Mouse (Mus musculus): Measurements from ENCODE around the gene Cfap52. TPM values are rescaled to one million over a fixed set of nuclear protein-coding genes. Genes with fewer than 3 reads are reported as not detected.

The Cfap52 gene
- polyA plus RNA-seq, 1 experiment from 2014 or later = 0.76 TPM

- H3K4me1 ChIP-seq = peaks cover 8% of the 10 kb centered on the region; the same call in 1 of the 2 replicates
- H3K9ac ChIP-seq = no peak overlapping the region
- peaks cover 38% of the 10 kb centered on the region for H3K27me3 ChIP-seq
- H3K4me3 ChIP-seq = no peak overlapping the region
- H3K9me3 ChIP-seq = no peaks in the 10 kb centered on the region
- H3K27ac ChIP-seq = no peak overlapping the region
- H3K4me2 ChIP-seq (replicated peaks) = no peak overlapping the region
- no peak for ATAC-seq (ENCODE audit: low FRiP score, low read depth)
- WGBS = 94% methylated on average over 5 of the region's 5 CpGs
- H3K36me3 ChIP-seq = no peaks in the 10 kb centered on the region
These were observed 41.7 kb downstream of the Cfap52 start for GRCm38 (mm10) chr11:67923720-67924119.

DNA sequence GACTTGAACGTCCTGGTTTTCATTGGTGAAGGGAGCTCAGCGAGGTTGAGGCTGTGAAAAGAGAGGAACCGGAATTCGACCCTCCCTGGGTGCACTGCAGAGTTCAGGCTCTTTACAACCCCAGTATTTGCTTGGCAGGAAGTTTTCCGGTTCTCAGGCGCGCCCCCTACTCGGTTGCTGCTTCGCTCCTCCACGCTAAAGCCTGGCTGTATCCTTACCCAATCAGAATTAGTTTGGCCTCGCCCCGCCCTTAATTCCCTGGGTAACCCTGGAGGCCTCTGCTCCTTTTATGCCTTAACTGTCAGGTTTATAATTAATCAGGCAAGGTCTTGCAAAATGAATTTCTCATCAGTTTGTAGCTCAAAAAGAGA is 42.7 kb downstream of the Cfap52 start:
- peak; percentile 68 for ATAC-seq (ENCODE audit: low FRiP score, low read depth)

GRCm38 (mm10) chr11:67921827-67922754 is 43.4 kb downstream of the Cfap52 start, which contains the start of gene Usp43:
Gene Usp43 (minus strand): TSS chr11:67922153.
- no peak within 1 kb of the TSS; the same call in 1 of the 2 replicates for H3K27ac ChIP-seq
- H3K4me2 ChIP-seq (replicated peaks) = peak within 1 kb of the TSS; percentile 100
- WGBS = under 1% methylated on average over 52 of the region's 80 CpGs
- peaks cover 8% of the 10 kb centered on the region; the same call in 1 of the 2 replicates for H3K4me1 ChIP-seq
- H3K9ac ChIP-seq = peak within 1 kb of the TSS; percentile 70
- peaks cover 38% of the 10 kb centered on the region for H3K27me3 ChIP-seq
- H3K9me3 ChIP-seq = no peaks in the 10 kb centered on the region
- peak; percentile 46; the same call in 1 of the 2 replicates for ATAC-seq (ENCODE audit: low FRiP score, low read depth)
- H3K36me3 ChIP-seq = no peaks in the 10 kb centered on the region
- peak within 1 kb of the TSS; percentile 69 for H3K4me3 ChIP-seq

More for the DNA sequence above, 42.7 kb downstream of the Cfap52 start:
- H3K36me3 ChIP-seq = no peaks in the 10 kb centered on the region
- no peaks in the 10 kb centered on the region for H3K9me3 ChIP-seq
- WGBS = 0% methylated on average over 12 of the region's 12 CpGs
- peaks cover 38% of the 10 kb centered on the region for H3K27me3 ChIP-seq
- peak overlapping the region; percentile 69 for H3K4me3 ChIP-seq
- peaks cover 8% of the 10 kb centered on the region; the same call in 1 of the 2 replicates for H3K4me1 ChIP-seq
- peak overlapping the region; percentile 100 for H3K4me2 ChIP-seq (replicated peaks)
- H3K27ac ChIP-seq = no peak overlapping the region
- no peak overlapping the region; the same call in 1 of the 2 replicates for H3K9ac ChIP-seq

DNA sequence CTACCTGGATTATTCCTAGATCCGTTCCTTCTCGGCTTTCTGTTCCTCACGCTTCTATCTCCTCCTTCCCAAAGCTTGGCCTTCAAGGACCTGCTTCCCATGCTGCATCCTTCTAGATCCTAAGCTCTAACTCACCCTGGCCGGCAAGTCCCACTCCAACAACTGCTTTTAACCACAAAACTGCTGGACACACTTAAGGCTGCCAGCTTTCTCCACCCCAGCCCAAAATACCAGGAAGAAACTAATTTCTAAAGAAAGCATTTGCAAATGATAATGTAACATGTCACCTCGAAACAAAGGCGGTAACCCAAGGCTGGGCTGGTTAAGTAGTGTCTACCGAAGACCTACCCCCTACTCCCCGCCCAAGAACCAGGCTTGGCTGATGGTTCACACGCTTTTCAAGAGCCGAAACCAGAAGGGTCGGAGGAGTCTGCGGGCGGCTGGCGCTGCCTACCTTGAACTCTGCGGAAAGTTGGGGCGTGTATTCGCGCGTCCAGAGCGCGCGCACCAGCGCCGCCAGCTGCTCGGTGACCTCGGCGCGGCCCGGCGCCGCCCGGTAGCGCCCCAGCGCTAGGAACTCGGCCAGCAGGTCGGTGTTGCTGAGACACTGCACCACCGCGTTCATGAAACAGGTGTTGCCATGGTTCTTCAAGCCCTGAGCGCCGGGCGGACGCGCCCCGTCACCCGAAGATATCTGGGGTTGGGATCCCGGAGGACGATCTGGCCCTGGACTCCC is 44.2 kb downstream of the Cfap52 start:
- H3K9ac ChIP-seq = peak overlapping the region; percentile 70
- H3K9me3 ChIP-seq = no peaks in the 10 kb centered on the region
- H3K27me3 ChIP-seq = peaks cover 38% of the 10 kb centered on the region
- H3K4me3 ChIP-seq = peak overlapping the region; percentile 69
- no peaks in the 10 kb centered on the region for H3K36me3 ChIP-seq
- H3K27ac ChIP-seq = no peak overlapping the region
- H3K4me2 ChIP-seq (replicated peaks) = peak overlapping the region; percentile 100
- peaks cover 8% of the 10 kb centered on the region; the same call in 1 of the 2 replicates for H3K4me1 ChIP-seq
- ATAC-seq (ENCODE audit: low FRiP score, low read depth) = peak; percentile 33; the same call in 1 of the 2 replicates
- 2% methylated on average over 47 of the region's 47 CpGs for WGBS

DNA sequence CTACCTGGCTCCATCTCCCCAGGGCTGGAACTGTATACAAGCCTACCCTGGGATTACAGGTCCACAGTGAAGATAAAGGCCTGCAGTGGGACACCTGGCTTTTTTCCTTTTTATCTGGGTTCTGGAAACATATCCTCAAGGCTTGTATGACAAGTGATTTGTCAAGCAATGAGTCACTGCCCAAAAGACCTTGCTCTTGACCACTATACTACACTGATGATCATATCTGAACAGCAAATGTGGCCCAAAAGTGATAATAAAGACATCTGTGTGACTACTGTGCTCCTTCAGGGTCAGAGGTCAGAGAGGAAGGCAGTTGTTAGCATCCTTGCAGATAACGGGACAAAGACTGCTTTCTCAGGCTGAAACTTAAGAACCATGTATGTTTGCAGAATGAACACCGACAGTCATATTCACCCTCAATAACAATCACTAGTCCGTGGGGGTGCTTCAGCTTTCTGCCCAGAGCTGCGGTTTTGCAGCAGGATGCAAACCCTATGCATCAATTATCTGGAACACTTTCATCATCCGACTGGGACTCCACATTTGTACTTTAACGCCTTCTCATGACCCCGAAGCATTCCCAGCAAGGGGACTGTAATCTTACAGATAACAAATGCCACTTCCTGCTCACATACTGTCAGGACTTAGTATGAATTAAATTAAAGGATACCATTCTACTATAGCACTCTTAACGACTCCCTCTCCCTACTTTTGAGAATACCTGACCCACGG is 45.1 kb downstream of the Cfap52 start:
- Histone ChIP-seq H3K27ac (no peak overlapping the region), H3K9ac (no peak overlapping the region), H3K9me3 (no peaks in the 10 kb centered on the region), H3K4me2 (replicated peaks) (no peak overlapping the region; the same call in 1 of the 2 replicates), H3K4me3 (no peak overlapping the region), H3K36me3 (no peaks in the 10 kb centered on the region), H3K4me1 (peaks cover 8% of the 10 kb centered on the region; the same call in 1 of the 2 replicates), H3K27me3 (peaks cover 38% of the 10 kb centered on the region)
- 48% methylated on average over 9 of the region's 9 CpGs for WGBS
- no peak for ATAC-seq (ENCODE audit: low FRiP score, low read depth)

DNA sequence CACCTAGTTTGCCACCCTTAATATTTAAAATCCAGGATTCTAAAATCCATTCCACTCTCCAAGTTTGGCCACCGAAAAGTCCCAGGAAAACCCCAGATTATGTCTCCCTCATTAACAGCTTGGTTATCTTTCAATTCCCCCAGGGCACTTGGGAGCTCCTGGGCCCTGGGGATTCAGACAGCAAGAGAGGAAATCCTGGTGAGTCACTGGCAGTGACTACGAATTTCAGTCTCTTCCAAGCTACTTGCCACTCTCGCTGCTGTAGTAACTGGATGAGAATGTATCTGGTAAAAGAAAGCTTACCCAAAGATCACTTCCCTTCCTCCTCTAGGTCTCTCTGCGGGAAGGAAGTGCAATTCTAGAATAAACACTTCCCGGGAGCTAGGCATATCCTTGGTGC is 45.9 kb downstream of the Cfap52 start:
- WGBS = 74% methylated on average over 5 of the region's 5 CpGs
- Histone ChIP-seq H3K27me3 (peaks cover 38% of the 10 kb centered on the region), H3K4me2 (replicated peaks) (no peak overlapping the region), H3K9me3 (no peaks in the 10 kb centered on the region), H3K4me1 (peaks cover 8% of the 10 kb centered on the region; the same call in 1 of the 2 replicates), H3K9ac (no peak overlapping the region), H3K36me3 (no peaks in the 10 kb centered on the region), H3K27ac (no peak overlapping the region), H3K4me3 (no peak overlapping the region)
- no peak for ATAC-seq (ENCODE audit: low FRiP score, low read depth)

- WGBS = 88% methylated on average over 3 of the region's 3 CpGs
- ATAC-seq (ENCODE audit: low FRiP score, low read depth) = no peak
- H3K9ac ChIP-seq = no peak overlapping the region
These were observed 48.3 kb downstream of the Cfap52 start for GRCm38 (mm10) chr11:67917126-67917525.

DNA sequence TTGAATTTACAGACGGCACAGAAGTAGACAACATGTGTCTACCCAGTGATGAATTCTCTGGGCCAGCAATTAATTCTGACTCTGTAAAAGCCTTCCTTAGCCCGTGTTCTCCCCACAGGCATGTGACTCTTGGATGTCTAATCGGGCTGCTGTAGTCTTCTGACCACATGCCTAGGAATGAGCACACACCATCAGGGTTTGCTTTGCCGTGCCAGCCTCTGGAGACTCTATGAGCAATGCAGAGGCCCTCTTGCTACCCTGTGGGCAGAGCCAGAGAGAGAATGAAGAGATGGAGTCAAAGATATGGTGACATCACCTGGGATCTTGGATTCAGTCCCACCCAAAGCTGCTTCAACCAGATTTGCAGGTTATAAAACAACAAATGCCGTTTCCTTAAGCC is 54.4 kb downstream of the Cfap52 start:
- no peak for ATAC-seq (ENCODE audit: low FRiP score, low read depth)
- no peak overlapping the region for H3K4me3 ChIP-seq
- 83% methylated on average over 5 of the region's 5 CpGs for WGBS
- H3K27me3 ChIP-seq = no peaks in the 10 kb centered on the region
- H3K4me1 ChIP-seq = no peaks in the 10 kb centered on the region
- no peak overlapping the region for H3K4me2 ChIP-seq (replicated peaks)
- H3K9ac ChIP-seq = no peak overlapping the region
- no peaks in the 10 kb centered on the region for H3K36me3 ChIP-seq
- no peak overlapping the region for H3K27ac ChIP-seq
- no peaks in the 10 kb centered on the region for H3K9me3 ChIP-seq

More at GRCm38 (mm10) chr11:67917126-67917525, 48.3 kb downstream of the Cfap52 start:
- Histone ChIP-seq H3K27ac (no peak overlapping the region), H3K4me2 (replicated peaks) (no peak overlapping the region), H3K27me3 (peaks cover 34% of the 10 kb centered on the region), H3K4me1 (peaks cover 4% of the 10 kb centered on the region; the same call in 1 of the 2 replicates), H3K36me3 (no peaks in the 10 kb centered on the region), H3K4me3 (no peak overlapping the region), H3K9me3 (no peaks in the 10 kb centered on the region)

GRCm38 (mm10) chr11:67903756-67904155 is 61.7 kb downstream of the Cfap52 start:
- H3K9ac ChIP-seq = no peak overlapping the region
- H3K4me2 ChIP-seq (replicated peaks) = no peak overlapping the region
- H3K27ac ChIP-seq = no peak overlapping the region
- H3K27me3 ChIP-seq = no peaks in the 10 kb centered on the region
- no peak for ATAC-seq (ENCODE audit: low FRiP score, low read depth)
- H3K9me3 ChIP-seq = no peaks in the 10 kb centered on the region
- WGBS = 87% methylated on average over 4 of the region's 4 CpGs
- H3K4me1 ChIP-seq = no peaks in the 10 kb centered on the region
- no peaks in the 10 kb centered on the region for H3K36me3 ChIP-seq
- no peak overlapping the region for H3K4me3 ChIP-seq

GRCm38 (mm10) chr11:67897064-67897560 is 68.3 kb downstream of the Cfap52 start:
- H3K4me1 ChIP-seq = peaks cover 6% of the 10 kb centered on the region; the same call in 1 of the 2 replicates
- 60% methylated on average over 8 of the region's 8 CpGs for WGBS
- H3K9me3 ChIP-seq = no peaks in the 10 kb centered on the region
- ATAC-seq (ENCODE audit: low FRiP score, low read depth) = no peak
- H3K4me3 ChIP-seq = no peak overlapping the region
- no peaks in the 10 kb centered on the region for H3K36me3 ChIP-seq
- H3K27me3 ChIP-seq = no peaks in the 10 kb centered on the region
- no peak overlapping the region for H3K27ac ChIP-seq
- H3K4me2 ChIP-seq (replicated peaks) = no peak overlapping the region
- no peak overlapping the region for H3K9ac ChIP-seq

DNA sequence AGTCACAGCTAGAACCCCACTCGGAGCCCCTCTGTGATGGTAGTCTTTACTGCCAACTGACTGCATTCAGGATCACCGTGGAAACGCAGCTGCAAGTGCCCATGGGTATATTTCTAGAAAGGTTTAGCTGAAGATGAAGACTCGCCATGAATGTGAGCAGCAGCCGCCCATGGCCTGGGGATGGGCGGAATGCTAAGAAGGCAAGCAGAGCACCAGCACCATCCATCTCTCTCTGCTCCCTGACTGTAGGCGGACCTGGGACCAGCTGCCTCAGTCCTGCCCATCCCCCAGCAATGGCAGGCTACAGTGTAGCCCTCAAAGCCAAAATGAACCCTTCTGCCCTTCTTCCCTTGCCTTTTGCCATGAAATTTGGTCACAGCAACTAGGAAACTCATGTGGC is 69.8 kb downstream of the Cfap52 start:
- ATAC-seq (ENCODE audit: low FRiP score, low read depth) = no peak
- H3K9ac ChIP-seq = no peak overlapping the region
- no peak overlapping the region for H3K4me2 ChIP-seq (replicated peaks)
- H3K27ac ChIP-seq = no peak overlapping the region
- H3K27me3 ChIP-seq = no peaks in the 10 kb centered on the region
- H3K4me1 ChIP-seq = peaks cover 6% of the 10 kb centered on the region; the same call in 1 of the 2 replicates
- H3K9me3 ChIP-seq = no peaks in the 10 kb centered on the region
- WGBS = 70% methylated on average over 7 of the region's 7 CpGs
- H3K4me3 ChIP-seq = no peak overlapping the region
- H3K36me3 ChIP-seq = no peaks in the 10 kb centered on the region
